Mouse (Mus musculus): ENCODE results near the gene Arhgap15. TPM values are rescaled to one million over a fixed set of nuclear protein-coding genes. Genes with fewer than 3 reads are reported as not detected.

Arhgap15 gene
- polyA plus RNA-seq, 1 experiment from 2014 or later: 1.1 TPM

GRCm38 (mm10) chr2:44313573-44313972, 564.9 kb downstream of the Arhgap15 start:
- 72% methylated on average over 3 of the region's 3 CpGs for WGBS
- H3K4me1 ChIP-seq (ENCODE audit: insufficient read depth, low read length): 0 out of 2 replicates have a peak, but pooled peaks cover 4% of the 10 kb centered on the region
- no peaks in the 10 kb centered on the region for H3K36me3 ChIP-seq (ENCODE audit: insufficient read depth, low read length)
- H3K4me2 ChIP-seq (replicated peaks; ENCODE audit: low read depth, low read length): no peak overlapping the region
- H3K9me3 ChIP-seq (ENCODE audit: low read length): no peaks in the 10 kb centered on the region
- no peak overlapping the region for H3K27ac ChIP-seq (ENCODE audit: low read length)
- H3K9ac ChIP-seq (replicated peaks; ENCODE audit: low read length): no peak overlapping the region
- no peak overlapping the region for H3K4me3 ChIP-seq (ENCODE audit: low read length)
- ATAC-seq (ENCODE audit: low FRiP score, low TSS enrichment): no peak
- no peaks in the 10 kb centered on the region for H3K27me3 ChIP-seq (ENCODE audit: insufficient read depth, low read length)

GRCm38 (mm10) chr2:44318436-44318835, 569.8 kb downstream of the Arhgap15 start:
- Histone ChIP-seq H3K4me3 (ENCODE audit: low read length) (no peak overlapping the region), H3K9me3 (ENCODE audit: low read length) (no peaks in the 10 kb centered on the region), H3K9ac (replicated peaks; ENCODE audit: low read length) (no peak overlapping the region), H3K4me2 (replicated peaks; ENCODE audit: low read depth, low read length) (no peak overlapping the region), H3K27me3 (ENCODE audit: insufficient read depth, low read length) (no peaks in the 10 kb centered on the region), H3K27ac (ENCODE audit: low read length) (peak overlapping the region; percentile 87), H3K36me3 (ENCODE audit: insufficient read depth, low read length) (no peaks in the 10 kb centered on the region), H3K4me1 (ENCODE audit: insufficient read depth, low read length) (no peaks in the 10 kb centered on the region)
- 69% methylated on average over 6 of the region's 6 CpGs for WGBS
- ATAC-seq (ENCODE audit: low FRiP score, low TSS enrichment): peak; percentile 73

GRCm38 (mm10) chr2:44319479-44319878, 570.9 kb downstream of the Arhgap15 start:
- Histone ChIP-seq H3K27me3 (ENCODE audit: insufficient read depth, low read length) (no peaks in the 10 kb centered on the region), H3K4me2 (replicated peaks; ENCODE audit: low read depth, low read length) (no peak overlapping the region), H3K4me3 (ENCODE audit: low read length) (no peak overlapping the region), H3K36me3 (ENCODE audit: insufficient read depth, low read length) (no peaks in the 10 kb centered on the region), H3K9me3 (ENCODE audit: low read length) (no peaks in the 10 kb centered on the region), H3K27ac (ENCODE audit: low read length) (no peak overlapping the region), H3K4me1 (ENCODE audit: insufficient read depth, low read length) (no peaks in the 10 kb centered on the region), H3K9ac (replicated peaks; ENCODE audit: low read length) (no peak overlapping the region)
- 73% methylated on average over 4 of the region's 4 CpGs for WGBS
- peak; percentile 33; the same call in 1 of the 2 replicates for ATAC-seq (ENCODE audit: low FRiP score, low TSS enrichment)

- Histone ChIP-seq H3K36me3 (ENCODE audit: insufficient read depth, low read length) (no peaks in the 10 kb centered on the region), H3K4me3 (ENCODE audit: low read length) (no peak overlapping the region), H3K27ac (ENCODE audit: low read length) (no peak overlapping the region), H3K9me3 (ENCODE audit: low read length) (no peaks in the 10 kb centered on the region), H3K27me3 (ENCODE audit: insufficient read depth, low read length) (no peaks in the 10 kb centered on the region), H3K4me2 (replicated peaks; ENCODE audit: low read depth, low read length) (no peak overlapping the region), H3K9ac (replicated peaks; ENCODE audit: low read length) (no peak overlapping the region), H3K4me1 (ENCODE audit: insufficient read depth, low read length) (no peaks in the 10 kb centered on the region)
- 98% methylated on average over 4 of the region's 4 CpGs for WGBS
- no peak for ATAC-seq (ENCODE audit: low FRiP score, low TSS enrichment)
Measured at GRCm38 (mm10) chr2:44323813-44324212, 575.2 kb downstream of the Arhgap15 start.

- no peak overlapping the region for H3K4me2 ChIP-seq (replicated peaks; ENCODE audit: low read depth, low read length)
- H3K4me3 ChIP-seq (ENCODE audit: low read length): no peak overlapping the region
- no peak overlapping the region for H3K9ac ChIP-seq (replicated peaks; ENCODE audit: low read length)
- H3K27ac ChIP-seq (ENCODE audit: low read length): no peak overlapping the region
- no peaks in the 10 kb centered on the region for H3K27me3 ChIP-seq (ENCODE audit: insufficient read depth, low read length)
- no peaks in the 10 kb centered on the region for H3K9me3 ChIP-seq (ENCODE audit: low read length)
- WGBS: 79% methylated on average over 4 of the region's 4 CpGs
- no peak for ATAC-seq (ENCODE audit: low FRiP score, low TSS enrichment)
- peaks cover 8% of the 10 kb centered on the region; the same call in 1 of the 2 replicates for H3K4me1 ChIP-seq (ENCODE audit: insufficient read depth, low read length)
- H3K36me3 ChIP-seq (ENCODE audit: insufficient read depth, low read length): no peaks in the 10 kb centered on the region
Measured at GRCm38 (mm10) chr2:44333295-44333694, 584.7 kb downstream of the Arhgap15 start.

- Histone ChIP-seq H3K27me3 (ENCODE audit: insufficient read depth, low read length) (no peaks in the 10 kb centered on the region), H3K4me1 (ENCODE audit: insufficient read depth, low read length) (peaks cover 8% of the 10 kb centered on the region; the same call in 1 of the 2 replicates), H3K9me3 (ENCODE audit: low read length) (no peaks in the 10 kb centered on the region), H3K36me3 (ENCODE audit: insufficient read depth, low read length) (no peaks in the 10 kb centered on the region), H3K9ac (replicated peaks; ENCODE audit: low read length) (no peak overlapping the region), H3K4me2 (replicated peaks; ENCODE audit: low read depth, low read length) (no peak overlapping the region), H3K27ac (ENCODE audit: low read length) (peak overlapping the region; percentile 55; the same call in 1 of the 2 replicates), H3K4me3 (ENCODE audit: low read length) (no peak overlapping the region)
- ATAC-seq (ENCODE audit: low FRiP score, low TSS enrichment): no peak
- WGBS: 63% methylated on average over 3 of the region's 3 CpGs
Measured at GRCm38 (mm10) chr2:44334006-44334405, 585.4 kb downstream of the Arhgap15 start.

GRCm38 (mm10) chr2:44334517-44334916, 585.9 kb downstream of the Arhgap15 start:
- WGBS: 30% methylated on average over 2 of the region's 2 CpGs
- ATAC-seq (ENCODE audit: low FRiP score, low TSS enrichment): peak; percentile 94

GRCm38 (mm10) chr2:44336720-44337354, 588.2 kb downstream of the Arhgap15 start:
- Histone ChIP-seq H3K4me2 (replicated peaks; ENCODE audit: low read depth, low read length) (no peak overlapping the region), H3K4me1 (ENCODE audit: insufficient read depth, low read length) (peaks cover 11% of the 10 kb centered on the region; the same call in 1 of the 2 replicates), H3K9ac (replicated peaks; ENCODE audit: low read length) (no peak overlapping the region), H3K27ac (ENCODE audit: low read length) (no peak overlapping the region), H3K4me3 (ENCODE audit: low read length) (no peak overlapping the region), H3K9me3 (ENCODE audit: low read length) (no peaks in the 10 kb centered on the region), H3K27me3 (ENCODE audit: insufficient read depth, low read length) (no peaks in the 10 kb centered on the region), H3K36me3 (ENCODE audit: insufficient read depth, low read length) (no peaks in the 10 kb centered on the region)
- 78% methylated on average over 5 of the region's 5 CpGs for WGBS
- no peak for ATAC-seq (ENCODE audit: low FRiP score, low TSS enrichment)

More at GRCm38 (mm10) chr2:44334517-44334916, 585.9 kb downstream of the Arhgap15 start:
- no peak overlapping the region for H3K4me3 ChIP-seq (ENCODE audit: low read length)
- H3K27me3 ChIP-seq (ENCODE audit: insufficient read depth, low read length): no peaks in the 10 kb centered on the region
- H3K4me2 ChIP-seq (replicated peaks; ENCODE audit: low read depth, low read length): no peak overlapping the region
- no peaks in the 10 kb centered on the region for H3K9me3 ChIP-seq (ENCODE audit: low read length)
- peaks cover 8% of the 10 kb centered on the region; the same call in 1 of the 2 replicates for H3K4me1 ChIP-seq (ENCODE audit: insufficient read depth, low read length)
- H3K27ac ChIP-seq (ENCODE audit: low read length): no peak overlapping the region
- no peaks in the 10 kb centered on the region for H3K36me3 ChIP-seq (ENCODE audit: insufficient read depth, low read length)
- no peak overlapping the region for H3K9ac ChIP-seq (replicated peaks; ENCODE audit: low read length)

GRCm38 (mm10) chr2:44338467-44338866, 589.8 kb downstream of the Arhgap15 start:
- WGBS: 92% methylated on average over 6 of the region's 6 CpGs
- H3K4me2 ChIP-seq (replicated peaks; ENCODE audit: low read depth, low read length): no peak overlapping the region
- H3K27me3 ChIP-seq (ENCODE audit: insufficient read depth, low read length): no peaks in the 10 kb centered on the region
- H3K4me3 ChIP-seq (ENCODE audit: low read length): no peak overlapping the region
- H3K9me3 ChIP-seq (ENCODE audit: low read length): no peaks in the 10 kb centered on the region
- H3K9ac ChIP-seq (replicated peaks; ENCODE audit: low read length): no peak overlapping the region
- no peak overlapping the region for H3K27ac ChIP-seq (ENCODE audit: low read length)
- no peak for ATAC-seq (ENCODE audit: low FRiP score, low TSS enrichment)
- no peaks in the 10 kb centered on the region for H3K36me3 ChIP-seq (ENCODE audit: insufficient read depth, low read length)
- H3K4me1 ChIP-seq (ENCODE audit: insufficient read depth, low read length): peaks cover 11% of the 10 kb centered on the region; the same call in 1 of the 2 replicates

GRCm38 (mm10) chr2:44341091-44341571, 592.5 kb downstream of the Arhgap15 start:
- Histone ChIP-seq H3K27me3 (ENCODE audit: insufficient read depth, low read length) (no peaks in the 10 kb centered on the region), H3K36me3 (ENCODE audit: insufficient read depth, low read length) (no peaks in the 10 kb centered on the region), H3K4me2 (replicated peaks; ENCODE audit: low read depth, low read length) (no peak overlapping the region), H3K27ac (ENCODE audit: low read length) (no peak overlapping the region), H3K9ac (replicated peaks; ENCODE audit: low read length) (no peak overlapping the region), H3K9me3 (ENCODE audit: low read length) (no peaks in the 10 kb centered on the region), H3K4me1 (ENCODE audit: insufficient read depth, low read length) (0 out of 2 replicates have a peak, but pooled peaks cover 3% of the 10 kb centered on the region), H3K4me3 (ENCODE audit: low read length) (no peak overlapping the region)
- ATAC-seq (ENCODE audit: low FRiP score, low TSS enrichment): no peak
- WGBS: 48% methylated on average over 10 of the region's 10 CpGs

Measured in kidney, embryonic 16.5 days (tissue).